Mouse (Mus musculus) ovary, postnatal 36 days (tissue): ENCODE results near the gene Asap3.

Experiments used
- DNase-seq: peaks from one replicate; pipeline ENCODE4 v3.0.0; 2022; ENCODE audit warnings: low spot score, mixed read lengths

Asap3 gene

GRCm38 (mm10) chr4:136206033-136206893 lies at the start of gene Asap3:
Gene Asap3, plus strand, starts transcription at chr4:136206365.
- peak; percentile 97 for DNase-seq

DNA sequence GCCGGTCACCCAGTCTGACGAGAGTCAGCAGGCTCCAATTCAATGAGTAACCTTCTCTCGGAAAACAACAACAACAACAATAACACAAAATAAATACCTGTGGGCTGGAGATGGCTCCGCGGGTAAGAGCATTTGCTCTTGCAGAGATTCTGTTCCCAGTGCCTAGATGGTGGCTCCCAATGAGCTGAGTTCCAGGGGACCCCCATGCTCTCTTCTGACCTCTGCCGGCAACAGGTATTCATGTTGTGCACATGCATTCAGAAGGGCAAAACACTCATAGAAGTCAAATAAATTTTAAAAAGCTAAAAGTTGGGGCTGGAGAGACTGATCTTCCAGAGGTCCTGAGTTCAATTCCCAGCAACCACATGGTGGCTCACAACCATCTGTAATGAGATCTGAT lies 47.7 kb upstream of the Asap3 start:
- no peak for DNase-seq

- peak; percentile 69 for DNase-seq
Observed at GRCm38 (mm10) chr4:136159802-136160397, 46.3 kb upstream of the Asap3 start.

DNA sequence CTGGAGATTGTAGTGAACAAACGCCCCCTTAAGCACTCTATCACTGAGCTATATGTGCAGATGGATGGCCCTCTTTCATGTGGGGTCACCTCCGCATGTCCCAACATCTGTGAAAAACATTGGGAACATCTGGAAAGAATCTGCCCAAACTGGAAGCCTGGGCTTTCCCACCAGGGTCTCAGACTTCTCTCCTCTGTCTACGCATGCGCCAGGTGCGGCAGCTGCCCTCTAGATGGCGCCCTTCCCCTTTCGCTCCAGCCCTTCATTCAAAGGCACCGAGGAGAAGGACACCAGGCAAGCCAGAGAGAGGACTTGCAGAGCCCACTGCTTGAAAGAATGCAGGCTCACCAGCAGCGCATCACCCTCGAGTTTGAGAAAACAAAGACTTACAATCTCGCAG lies 42.7 kb upstream of the Asap3 start:
- peak; percentile 85 for DNase-seq

GRCm38 (mm10) chr4:136164981-136165380 lies 41.2 kb upstream of the Asap3 start:
- no peak for DNase-seq

GRCm38 (mm10) chr4:136167701-136168100 lies 38.5 kb upstream of the Asap3 start:
- DNase-seq = no peak

- no peak for DNase-seq
Observed at GRCm38 (mm10) chr4:136170401-136170800, 35.8 kb upstream of the Asap3 start.

DNA sequence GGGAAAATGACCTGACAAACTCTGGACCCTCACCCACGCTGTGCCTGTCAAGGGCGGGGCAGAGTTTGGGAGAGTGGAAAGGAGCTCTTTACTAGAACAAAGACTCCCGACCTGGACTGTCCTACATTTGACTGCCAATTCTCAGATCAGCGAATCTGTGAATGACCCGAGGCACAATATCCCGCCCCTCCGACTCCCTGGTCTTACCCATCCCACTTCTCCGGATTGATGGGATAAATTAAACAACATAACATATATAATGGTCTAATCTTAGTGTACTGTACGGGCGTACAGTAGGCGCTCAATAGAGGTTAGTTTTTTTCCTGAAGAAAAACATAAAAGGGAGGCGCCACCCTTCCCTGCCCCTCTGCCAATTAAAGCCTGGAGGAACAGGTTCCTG lies 34.7 kb upstream of the Asap3 start:
- DNase-seq = no peak

- DNase-seq = peak; percentile 62
Observed at GRCm38 (mm10) chr4:136172011-136172541, 34.1 kb upstream of the Asap3 start, which contains the start of gene E2f2. Gene E2f2, plus strand, starts transcription at chr4:136172394.

- DNase-seq = peak; percentile 81
Observed at GRCm38 (mm10) chr4:136172542-136173209, 33.5 kb upstream of the Asap3 start.

DNA sequence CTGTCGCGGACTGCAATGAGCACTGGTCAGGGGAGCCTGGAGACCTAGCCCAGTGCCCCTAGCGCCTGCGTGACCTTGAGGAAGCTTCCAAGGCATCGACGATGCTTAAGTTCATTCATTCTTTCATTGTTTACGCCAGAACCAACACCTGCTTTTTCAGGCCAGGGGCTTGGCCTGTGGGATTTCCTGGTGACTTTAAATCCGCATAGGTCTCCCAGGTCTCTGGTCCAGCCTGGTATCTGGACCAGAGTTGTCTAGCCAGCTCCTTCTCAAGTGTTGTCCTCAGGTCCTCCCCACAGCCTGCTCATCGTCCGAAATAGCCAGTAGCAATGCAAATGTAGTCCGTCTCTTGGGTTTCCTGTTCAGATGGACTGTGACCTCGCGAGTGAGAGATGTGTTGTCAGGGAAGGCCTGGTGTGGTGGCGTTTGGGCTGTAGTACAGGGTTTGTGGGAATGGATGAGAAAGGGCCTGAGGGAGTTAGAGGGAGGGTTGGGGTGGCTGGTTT lies 32.9 kb upstream of the Asap3 start:
- DNase-seq = no peak

GRCm38 (mm10) chr4:136174216-136175193 lies 31.7 kb upstream of the Asap3 start:
- no peak for DNase-seq

DNA sequence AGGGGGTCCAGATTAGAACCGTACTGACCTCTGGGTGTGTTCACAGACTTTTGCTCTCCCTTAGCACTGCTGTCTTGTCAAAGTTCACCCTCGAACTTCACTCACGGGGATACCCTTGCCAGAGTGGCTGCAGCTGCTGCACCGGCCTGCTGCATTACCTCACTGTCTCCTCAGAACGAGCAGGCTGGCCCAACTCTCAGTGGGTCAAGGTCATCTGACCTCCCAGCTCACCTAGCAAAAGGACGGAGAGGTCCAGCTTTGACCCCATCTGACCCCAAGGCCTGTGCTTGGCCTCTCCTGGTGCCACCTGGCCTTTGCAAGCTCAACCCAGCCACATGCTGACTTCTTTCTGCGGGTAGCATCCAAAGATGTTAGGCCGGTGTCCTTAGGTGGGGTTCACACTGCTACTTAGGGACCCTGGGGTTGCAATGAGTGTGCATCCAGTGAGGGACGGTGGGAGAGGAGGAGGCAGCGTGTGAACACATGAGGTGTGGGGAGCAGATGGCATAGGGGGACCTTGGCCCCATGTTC lies 30.1 kb upstream of the Asap3 start:
- no peak for DNase-seq

DNA sequence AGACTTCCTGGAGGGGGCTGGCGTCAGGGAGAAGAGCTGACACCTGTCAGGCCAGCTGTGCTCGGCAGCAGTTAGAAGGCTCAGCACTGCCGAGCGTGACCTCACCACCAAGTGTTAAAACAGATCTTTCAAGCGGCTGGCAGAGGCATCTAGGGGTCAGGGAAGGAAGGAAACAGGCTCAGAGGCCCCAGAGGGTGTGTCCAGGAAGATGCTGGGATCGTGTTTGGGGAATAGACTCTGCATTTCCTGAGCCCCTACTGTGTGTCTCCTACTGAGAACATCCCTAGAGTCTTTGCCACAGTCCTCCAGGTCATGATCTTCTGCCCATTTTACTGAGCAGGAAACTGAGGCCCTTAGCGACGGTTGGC lies 28.9 kb upstream of the Asap3 start:
- DNase-seq = no peak

DNA sequence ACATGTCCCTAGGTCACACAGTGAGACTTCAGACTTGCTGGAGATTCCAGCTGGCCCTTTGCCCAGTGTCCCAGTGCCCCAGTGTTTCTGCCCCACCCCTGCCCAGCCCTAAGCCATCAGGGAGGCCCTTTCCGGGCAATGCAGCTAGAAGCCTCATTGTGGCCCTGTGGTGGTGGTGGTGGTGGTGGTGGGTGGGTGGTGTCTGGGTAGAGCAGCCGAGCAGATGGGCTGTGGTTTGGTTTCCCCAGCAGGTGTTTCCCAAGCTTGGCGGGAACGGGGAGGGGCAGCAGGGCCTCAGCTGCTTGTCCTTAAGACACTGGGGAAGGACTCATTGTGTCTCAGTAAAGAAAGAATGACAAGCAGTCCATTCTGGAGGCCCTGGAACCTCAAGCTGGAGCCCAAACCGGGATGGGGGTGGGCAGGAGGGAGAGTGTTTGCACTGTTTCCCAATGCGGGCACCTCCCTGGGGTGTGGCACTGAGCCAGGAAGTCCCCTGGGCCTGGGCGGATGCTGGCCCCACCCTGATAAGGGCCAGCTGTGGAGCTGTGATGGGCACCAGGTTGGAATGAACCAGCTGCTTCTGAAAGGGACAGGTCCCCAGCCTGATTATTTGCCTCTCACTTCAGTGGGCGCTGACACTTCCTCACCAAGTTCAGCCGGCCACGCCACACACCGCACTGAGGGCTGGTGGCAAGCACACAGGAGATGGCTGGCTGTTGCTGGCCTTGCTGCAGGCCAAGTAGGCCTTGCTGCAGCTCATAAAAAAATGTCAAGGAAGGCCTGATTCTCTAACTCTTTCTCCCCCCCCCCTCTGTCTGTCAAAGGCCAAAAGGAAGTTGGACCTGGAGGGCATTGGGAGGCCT lies 28.3 kb upstream of the Asap3 start:
- no peak for DNase-seq

DNA sequence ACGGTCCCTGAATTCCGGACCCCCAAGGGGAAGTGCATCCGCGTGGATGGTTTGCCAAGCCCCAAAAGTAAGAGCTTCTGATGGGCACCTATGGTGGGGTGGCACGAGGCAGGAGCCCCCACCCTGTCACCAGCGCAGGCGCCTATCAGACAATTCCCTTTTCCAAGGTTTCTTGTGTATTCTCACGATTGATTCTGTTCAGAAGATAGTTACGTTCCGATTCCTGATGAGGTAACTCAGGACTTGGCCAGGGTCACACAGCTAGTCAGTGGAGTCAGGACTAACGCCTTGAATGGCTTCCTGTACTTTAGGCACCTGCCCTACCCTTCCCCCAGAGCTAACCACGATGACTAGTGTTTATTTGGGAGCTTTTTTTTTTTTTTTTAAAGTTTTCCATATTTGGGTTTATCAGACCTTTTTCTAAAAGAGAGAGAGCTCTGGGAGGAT lies 27.7 kb upstream of the Asap3 start:
- DNase-seq = no peak

- DNase-seq = no peak
Observed at GRCm38 (mm10) chr4:136179456-136179855, 26.7 kb upstream of the Asap3 start.

- DNase-seq = peak; percentile 86
Observed at GRCm38 (mm10) chr4:136179998-136180397, 26.2 kb upstream of the Asap3 start.

DNA sequence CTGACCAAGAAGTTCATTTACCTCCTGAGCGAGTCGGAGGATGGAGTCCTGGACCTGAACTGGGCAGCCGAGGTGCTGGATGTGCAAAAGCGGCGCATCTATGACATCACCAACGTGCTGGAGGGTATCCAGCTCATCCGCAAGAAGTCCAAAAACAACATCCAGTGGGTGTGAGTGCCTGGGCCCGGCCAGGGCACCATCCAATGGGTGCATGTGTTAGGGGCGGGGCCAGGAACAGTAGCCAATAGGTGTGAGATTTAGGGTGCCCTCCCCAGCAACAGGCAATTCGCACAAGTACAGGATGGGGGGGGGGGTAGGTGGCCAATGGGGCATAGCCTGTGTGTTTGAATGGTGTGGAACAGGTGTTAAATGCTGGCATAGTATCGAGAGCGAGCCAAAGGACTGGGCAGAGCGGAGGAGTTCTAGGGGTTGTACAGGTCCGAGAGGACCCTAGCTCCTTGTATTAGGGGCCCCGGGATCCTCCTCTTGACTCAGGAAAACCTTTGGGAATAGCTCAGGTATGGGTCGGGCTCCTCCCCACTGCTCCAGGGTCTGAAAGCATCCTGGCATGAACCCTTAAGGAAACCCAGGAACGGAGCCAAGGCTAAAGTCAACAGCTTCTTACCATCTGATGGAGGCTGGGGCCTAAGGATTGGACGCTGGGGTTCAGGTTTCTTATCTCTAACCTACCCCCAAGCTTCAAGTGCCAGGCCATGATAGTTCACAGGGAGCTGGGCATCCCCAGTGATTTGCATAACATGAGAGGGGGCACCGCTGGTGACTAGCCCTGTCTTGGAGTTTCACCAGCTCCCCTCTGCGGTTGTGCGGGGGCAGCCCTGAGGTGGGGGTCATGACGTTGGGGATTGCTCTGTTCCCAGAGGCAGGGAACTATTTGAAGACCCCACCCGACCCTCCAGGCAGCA lies 25.5 kb upstream of the Asap3 start:
- DNase-seq = peak; percentile 80
